Mouse (Mus musculus) CD4-positive, CD25-positive, alpha-beta regulatory T cell, adult 2 months (primary cell): ENCODE results near the gene Gm7168.
"Not testable (repeated sequence)": the region's sequence is repeated elsewhere in the genome, so short reads cannot be mapped to it uniquely, and the experiment has no call there.

Experiments
- DNase-seq: peaks from one replicate; pipeline ENCODE4 v3.0.0-alpha.2; 2012; ENCODE audit warnings: low read depth, low spot score

Gm7168 gene

GRCm38 (mm10) chr17:13987690-13988089, 39.5 kb downstream of the Gm7168 start:
- DNase-seq = no peak

- not testable (repeated sequence) for DNase-seq
Observed at GRCm38 (mm10) chr17:13993425-13993824, 45.3 kb downstream of the Gm7168 start.
